Mouse (Mus musculus) hindbrain, embryonic 14.5 days (tissue): Measurements from ENCODE around the gene Tank. TPM values are rescaled to one million over a fixed set of nuclear protein-coding genes. Genes with fewer than 3 reads are reported as not detected.

Experiments used
- ATAC-seq: fragments of 200-750 bp; cut with Nextera tagmentation; 2 replicates; pipeline ENCODE4 v1.8.0; 2017; ENCODE audit warnings: moderate number of reproducible peaks, mild to moderate bottlenecking, moderate TSS enrichment, moderate library complexity; ENCODE audit not compliant: low FRiP score
- DNase-seq: peaks from one replicate; pipeline ENCODE4 v3.0.0-alpha.2; 2015; ENCODE audit warnings: low spot score
- H3K27ac ChIP-seq: fragments of 300-500 bp; sonication (generic); 2 replicates; pipeline ENCODE4 v1.5.1; 2014; ENCODE audit warnings: mild to moderate bottlenecking, moderate library complexity
- H3K27me3 ChIP-seq: fragments of 300-500 bp; sonication (generic); 2 replicates; pipeline ENCODE4 v1.6.1; 2014; ENCODE audit warnings: mild to moderate bottlenecking, low read length, mixed read lengths; ENCODE audit not compliant: control insufficient read depth, insufficient read depth
- H3K36me3 ChIP-seq: fragments of 300-500 bp; sonication (generic); replicated peaks from 2 replicates; pipeline ENCODE4 v1.6.1; 2014; ENCODE audit not compliant: control insufficient read depth, insufficient read depth
- H3K4me1 ChIP-seq: fragments of 300-500 bp; sonication (generic); replicated peaks from 2 replicates; pipeline ENCODE4 v1.6.1; 2014; ENCODE audit warnings: antibody characterized with exemption, low read length, mixed read lengths; ENCODE audit not compliant: control insufficient read depth, insufficient read depth
- H3K4me2 ChIP-seq: fragments of 300-500 bp; sonication (generic); replicated peaks from 2 replicates; pipeline ENCODE4 v1.6.1; 2014; ENCODE audit warnings: mild to moderate bottlenecking, moderate library complexity
- H3K4me3 ChIP-seq: fragments of 300-500 bp; sonication (generic); replicated peaks from 2 replicates; pipeline ENCODE4 v1.5.1; 2014; ENCODE audit warnings: mild to moderate bottlenecking, low read length
- H3K9ac ChIP-seq: fragments of 300-500 bp; sonication (generic); 2 replicates; pipeline ENCODE4 v1.6.1; 2014
- H3K9me3 ChIP-seq: fragments of 300-500 bp; sonication (generic); 2 replicates; pipeline ENCODE4 v1.6.1; 2016; ENCODE audit warnings: low read length; ENCODE audit not compliant: control insufficient read depth
- WGBS: fragments of 180-500 bp; shearing (Covaris S2); extraction: QIAGEN DNeasy Blood & Tissue Kit; methylation state at CpG from one replicate; pipeline ENCODE4 v1.1.7; 2014; 5-methylcytosine and 5-hydroxymethylcytosine counted together
- polyA plus RNA-seq: library from polyadenylated mRNA; unstranded; fragments of >200 nt; fragmentation: Nextera tagmentation; extraction: Ambion mirVana; gene quantifications from 2 replicates; pipeline ENCODE4 v1.2.1, GENCODE M21; 2014

The Tank gene
- polyA plus RNA-seq, 1 experiment from 2014 or later = 28.4 TPM

DNA sequence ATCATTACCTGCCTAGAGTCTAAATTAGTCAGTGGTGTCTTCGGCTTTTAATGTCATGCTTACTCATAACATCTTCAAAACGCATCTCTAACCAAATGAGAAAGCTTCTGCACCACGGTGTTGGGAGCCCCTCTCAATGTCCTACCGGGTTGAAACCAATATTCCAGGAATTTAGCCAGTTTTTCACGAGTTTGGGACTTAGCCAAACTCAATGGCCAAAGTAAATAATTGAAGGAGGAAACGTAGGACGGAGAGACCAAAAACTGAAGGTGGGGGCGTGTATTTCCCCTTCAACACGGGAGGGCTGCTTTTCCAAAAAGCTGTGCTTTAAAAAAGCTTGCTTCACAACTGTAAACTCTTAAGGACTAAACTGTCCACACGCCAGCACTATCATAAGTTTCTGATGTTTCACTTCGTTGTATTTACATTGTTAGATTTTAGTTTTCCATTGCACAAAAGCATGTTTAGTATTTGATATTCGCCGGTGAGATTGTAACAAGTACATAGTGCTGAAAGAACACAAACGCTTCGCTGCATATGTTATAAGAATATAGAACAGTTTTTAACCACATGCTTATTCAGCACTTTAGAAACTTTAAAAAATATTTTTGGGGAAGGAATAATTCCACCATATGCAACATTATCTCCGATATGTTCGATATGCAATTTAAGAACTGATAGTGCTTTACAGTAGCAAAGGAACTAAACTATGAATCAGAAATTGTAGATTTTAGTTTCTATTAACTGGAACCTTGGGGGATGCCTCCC is 1.3 kb upstream of the Tank start:
- Histone ChIP-seq H3K4me2 (no peak overlapping the region), H3K36me3 (no peaks in the 10 kb centered on the region), H3K4me3 (no peak overlapping the region), H3K4me1 (no peaks in the 10 kb centered on the region), H3K27me3 (no peaks in the 10 kb centered on the region), H3K27ac (no peak overlapping the region), H3K9me3 (no peaks in the 10 kb centered on the region), H3K9ac (no peak overlapping the region)
- ATAC-seq (no peak), DNase-seq (no peak)
- 87% methylated on average over 17 of the region's 17 CpGs for WGBS

DNA sequence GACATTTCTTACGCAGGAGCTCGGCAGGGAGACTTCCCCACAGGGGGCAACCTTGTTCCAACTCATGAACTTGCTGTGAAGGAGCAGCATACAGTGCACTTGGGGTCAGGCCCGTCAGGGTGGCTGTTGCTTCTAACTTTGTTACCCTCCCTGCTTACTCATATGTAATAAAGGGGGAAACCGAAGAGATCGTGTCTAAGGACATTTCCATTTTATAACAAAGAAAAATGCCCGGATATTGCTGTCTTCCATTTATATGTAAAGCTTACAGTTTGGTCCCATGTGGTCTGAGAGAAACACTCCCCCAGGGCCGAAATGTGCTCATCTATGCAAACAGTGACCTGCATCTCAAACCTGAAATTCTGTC is 706 bp upstream of the Tank start:
- Histone ChIP-seq H3K27ac (no peak overlapping the region), H3K27me3 (no peaks in the 10 kb centered on the region), H3K9ac (no peak overlapping the region), H3K4me3 (no peak overlapping the region), H3K4me1 (no peaks in the 10 kb centered on the region), H3K36me3 (no peaks in the 10 kb centered on the region), H3K4me2 (no peak overlapping the region), H3K9me3 (no peaks in the 10 kb centered on the region)
- no peak for ATAC-seq
- WGBS = 65% methylated on average over 7 of the region's 7 CpGs
- no peak for DNase-seq

DNA sequence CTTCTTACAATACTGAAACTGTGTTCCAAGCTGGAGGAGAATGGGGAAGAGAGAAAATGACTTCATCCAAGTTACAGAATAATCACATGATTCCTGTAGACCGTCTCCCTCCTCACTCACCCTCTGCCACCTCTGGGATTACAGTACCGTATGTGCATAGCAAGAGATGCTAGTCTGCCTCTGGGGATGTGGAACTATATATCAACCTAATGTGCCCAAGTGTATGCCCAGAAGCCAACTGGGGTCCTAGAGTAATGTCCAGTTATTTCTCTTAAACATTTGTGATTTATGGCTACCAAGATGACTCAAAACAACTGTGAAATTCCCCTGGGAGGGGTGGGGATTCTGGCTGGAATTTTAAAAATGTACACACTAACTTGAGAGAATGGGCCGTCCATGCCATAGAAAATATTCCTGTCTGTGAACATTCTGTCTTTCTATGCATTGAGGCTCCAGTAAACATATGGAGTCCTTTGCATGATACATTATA is 1.2 kb downstream of the Tank start:
- Histone ChIP-seq H3K9ac (no peak overlapping the region), H3K9me3 (no peaks in the 10 kb centered on the region), H3K27me3 (no peaks in the 10 kb centered on the region), H3K4me2 (no peak overlapping the region), H3K4me1 (no peaks in the 10 kb centered on the region), H3K36me3 (no peaks in the 10 kb centered on the region), H3K27ac (no peak overlapping the region), H3K4me3 (no peak overlapping the region)
- DNase-seq (no peak), ATAC-seq (no peak)
- WGBS = 65% methylated on average over 3 of the region's 3 CpGs

DNA sequence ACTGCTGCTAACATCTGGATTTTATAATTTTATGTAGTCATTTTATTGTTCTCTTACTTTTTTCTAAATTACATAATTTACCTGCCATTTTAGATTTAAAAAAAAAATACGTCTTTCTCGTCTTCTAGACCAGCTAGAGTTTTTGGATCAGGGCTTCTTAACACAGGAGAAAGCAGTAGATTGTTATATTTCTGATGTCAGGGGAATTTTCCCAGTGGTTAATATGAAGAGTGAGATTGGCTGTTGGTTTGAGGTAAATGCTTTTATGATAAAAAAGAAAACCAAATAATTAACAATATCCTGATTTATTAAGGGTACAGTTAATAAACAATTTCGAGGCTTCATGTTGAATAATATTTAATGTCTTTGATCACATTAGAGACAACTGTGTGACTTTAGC is 1.7 kb downstream of the Tank start:
- Histone ChIP-seq H3K4me2 (no peak overlapping the region), H3K9me3 (no peaks in the 10 kb centered on the region), H3K4me1 (no peaks in the 10 kb centered on the region), H3K27me3 (no peaks in the 10 kb centered on the region), H3K36me3 (no peaks in the 10 kb centered on the region), H3K4me3 (no peak overlapping the region), H3K27ac (no peak overlapping the region), H3K9ac (no peak overlapping the region)
- WGBS = 88% methylated on average over 3 of the region's 3 CpGs
- DNase-seq = no peak
- no peak for ATAC-seq

GRCm38 (mm10) chr2:61580555-61581080 is 2.2 kb downstream of the Tank start:
- no peaks in the 10 kb centered on the region for H3K9me3 ChIP-seq
- H3K4me1 ChIP-seq = no peaks in the 10 kb centered on the region
- DNase-seq (no peak), ATAC-seq (no peak)
- H3K27ac ChIP-seq = no peak overlapping the region
- no peak overlapping the region for H3K4me3 ChIP-seq
- H3K27me3 ChIP-seq = no peaks in the 10 kb centered on the region
- H3K4me2 ChIP-seq = no peak overlapping the region
- no peak overlapping the region for H3K9ac ChIP-seq
- 78% methylated on average over 10 of the region's 10 CpGs for WGBS
- no peaks in the 10 kb centered on the region for H3K36me3 ChIP-seq

DNA sequence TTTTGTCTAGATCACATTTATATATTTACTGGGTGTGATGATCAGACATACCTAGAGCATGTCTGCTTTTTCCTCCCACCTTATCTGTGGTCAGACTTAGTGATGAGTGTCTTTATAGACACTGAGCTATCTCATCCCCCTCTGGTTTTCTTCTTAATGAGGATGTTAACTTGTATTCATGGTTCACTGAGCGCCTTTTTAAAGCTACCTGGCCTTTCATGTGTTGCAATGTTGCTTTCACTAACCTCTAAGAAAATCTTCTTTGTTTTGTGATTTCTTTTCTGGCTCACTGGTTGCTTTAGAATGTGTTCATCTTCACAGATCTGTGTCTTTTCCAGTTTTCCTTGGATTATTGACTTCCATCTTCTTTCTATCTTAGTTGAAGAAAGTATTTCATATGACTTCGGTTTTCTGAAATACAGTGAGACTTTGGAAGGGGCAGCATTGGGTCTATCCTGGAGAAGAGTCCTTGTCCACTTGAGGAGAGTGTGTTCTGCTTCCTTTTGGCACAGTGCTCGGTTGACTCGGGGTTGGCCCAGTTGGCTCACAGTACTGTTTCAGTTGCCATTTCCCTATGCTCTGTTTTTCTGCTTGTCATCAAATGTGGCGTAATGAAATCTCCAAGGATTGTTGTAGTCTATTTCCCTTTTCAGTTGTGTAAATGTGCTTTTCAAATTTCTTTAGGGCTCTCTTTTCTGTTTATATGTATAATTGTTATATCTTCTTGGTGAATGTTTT is 4.4 kb downstream of the Tank start:
- DNase-seq = no peak
- no peaks in the 10 kb centered on the region for H3K27me3 ChIP-seq
- ATAC-seq = no peak
- H3K9ac ChIP-seq = no peak overlapping the region
- H3K4me1 ChIP-seq = no peaks in the 10 kb centered on the region
- H3K4me2 ChIP-seq = no peak overlapping the region
- H3K9me3 ChIP-seq = no peaks in the 10 kb centered on the region
- no peak overlapping the region for H3K27ac ChIP-seq
- WGBS = 94% methylated on average over 5 of the region's 5 CpGs
- no peak overlapping the region for H3K4me3 ChIP-seq
- H3K36me3 ChIP-seq = no peaks in the 10 kb centered on the region

DNA sequence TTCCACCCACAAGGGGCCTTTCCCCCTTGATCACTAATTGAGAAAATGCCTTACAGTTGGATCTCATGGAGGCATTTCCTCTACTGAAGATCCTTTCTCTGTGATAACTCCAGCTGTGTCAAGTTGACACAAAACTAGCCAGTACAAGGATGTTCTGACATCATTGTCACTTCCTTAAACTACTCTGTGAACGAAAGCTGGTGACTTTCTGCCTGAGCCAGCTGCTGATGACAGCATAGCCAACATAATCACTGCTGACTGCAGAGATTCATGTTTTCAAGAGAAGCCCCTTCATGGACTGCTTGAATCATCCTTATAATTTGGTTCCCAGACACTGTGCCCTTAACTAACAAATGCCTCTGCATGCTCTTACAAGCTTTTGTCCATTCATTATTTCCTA is 7.1 kb downstream of the Tank start:
- 83% methylated on average over 1 of the region's 1 CpGs for WGBS
- Histone ChIP-seq H3K9me3 (no peaks in the 10 kb centered on the region), H3K27ac (no peak overlapping the region), H3K4me2 (no peak overlapping the region), H3K4me3 (no peak overlapping the region), H3K36me3 (no peaks in the 10 kb centered on the region), H3K9ac (no peak overlapping the region), H3K27me3 (no peaks in the 10 kb centered on the region), H3K4me1 (no peaks in the 10 kb centered on the region)
- no peak for ATAC-seq
- DNase-seq = no peak

GRCm38 (mm10) chr2:61586166-61586565 is 7.8 kb downstream of the Tank start:
- no peak for ATAC-seq

GRCm38 (mm10) chr2:61590751-61591150 is 12.4 kb downstream of the Tank start:
- Histone ChIP-seq H3K4me1 (0 out of 2 replicates have a peak, but pooled peaks cover 9% of the 10 kb centered on the region), H3K27ac (no peak overlapping the region), H3K36me3 (no peaks in the 10 kb centered on the region), H3K9ac (no peak overlapping the region), H3K4me2 (no peak overlapping the region), H3K27me3 (no peaks in the 10 kb centered on the region), H3K4me3 (no peak overlapping the region), H3K9me3 (no peaks in the 10 kb centered on the region)
- ATAC-seq (no peak), DNase-seq (no peak)
- 92% methylated on average over 2 of the region's 2 CpGs for WGBS

More at GRCm38 (mm10) chr2:61586166-61586565, 7.8 kb downstream of the Tank start:
- WGBS = 94% methylated on average over 3 of the region's 3 CpGs
- H3K4me2 ChIP-seq = no peak overlapping the region
- H3K4me1 ChIP-seq = no peaks in the 10 kb centered on the region
- H3K36me3 ChIP-seq = no peaks in the 10 kb centered on the region
- H3K4me3 ChIP-seq = no peak overlapping the region
- DNase-seq = no peak
- no peaks in the 10 kb centered on the region for H3K27me3 ChIP-seq
- H3K27ac ChIP-seq = no peak overlapping the region
- H3K9ac ChIP-seq = no peak overlapping the region
- no peaks in the 10 kb centered on the region for H3K9me3 ChIP-seq
